Mouse (Mus musculus) stomach, embryonic 14.5 days (tissue): ENCODE measurements around the gene Teddm2. TPM values are rescaled to one million over a fixed set of nuclear protein-coding genes. Genes with fewer than 3 reads are reported as not detected.
A peak's percentile ranks its signal among the peaks of the same experiment; 100 is the strongest.

Experiments used
- ATAC-seq: fragments of 200-750 bp; cut with Nextera tagmentation; 2 replicates; pipeline ENCODE4 v1.8.0; 2017; ENCODE audit warnings: low read depth, moderate TSS enrichment; ENCODE audit not compliant: insufficient number of reproducible peaks, insufficient read depth, low FRiP score
- H3K27ac ChIP-seq: fragments of 300-500 bp; sonication (generic); 2 replicates; pipeline ENCODE4 v1.5.1; 2014; ENCODE audit warnings: mild to moderate bottlenecking, low read length, moderate library complexity, mixed read lengths
- H3K27me3 ChIP-seq: fragments of 300-500 bp; sonication (generic); 2 replicates; pipeline ENCODE4 v1.6.1; 2014; ENCODE audit warnings: low read length, control low read depth, mixed read lengths; ENCODE audit not compliant: control insufficient read depth, insufficient read depth
- H3K36me3 ChIP-seq: fragments of 300-500 bp; sonication (generic); 2 replicates; pipeline ENCODE4 v1.6.1; 2014; ENCODE audit warnings: mild to moderate bottlenecking, control low read depth, low read length, moderate library complexity, mixed read lengths; ENCODE audit not compliant: control insufficient read depth, insufficient read depth
- H3K4me1 ChIP-seq: fragments of 300-500 bp; sonication (generic); 2 replicates; pipeline ENCODE4 v1.6.1; 2014; ENCODE audit warnings: low read length, control low read depth, mixed read lengths; ENCODE audit not compliant: control insufficient read depth, insufficient read depth
- H3K4me2 ChIP-seq: fragments of 300-500 bp; sonication (generic); replicated peaks from 2 replicates; pipeline ENCODE4 v1.6.1; 2014; ENCODE audit warnings: low read depth, low read length, control low read depth
- H3K4me3 ChIP-seq: fragments of 300-500 bp; sonication (generic); 2 replicates; pipeline ENCODE4 v1.5.1; 2014; ENCODE audit warnings: low read depth, low read length, control low read depth
- H3K9ac ChIP-seq: fragments of 300-500 bp; sonication (generic); replicated peaks from 2 replicates; pipeline ENCODE4 v1.6.1; 2014; ENCODE audit warnings: low read depth, mild to moderate bottlenecking, control low read depth, low read length, moderate library complexity, mixed read lengths
- H3K9me3 ChIP-seq: fragments of 300-500 bp; sonication (generic); 2 replicates; pipeline ENCODE4 v1.6.1; 2016; ENCODE audit warnings: low read depth, low read length, control low read depth; ENCODE audit not compliant: control insufficient read depth
- WGBS: fragments of 180-500 bp; shearing (Covaris S2); extraction: QIAGEN DNeasy Blood & Tissue Kit; methylation state at CpG from one replicate; pipeline ENCODE4 v1.1.7; 2014; 5-methylcytosine and 5-hydroxymethylcytosine counted together
- polyA plus RNA-seq: library from polyadenylated mRNA; unstranded; fragments of >200 nt; fragmentation: Nextera tagmentation; extraction: Ambion mirVana; gene quantifications from 2 replicates; pipeline ENCODE4 v1.2.1, GENCODE M21; 2014

Gene Teddm2
- polyA plus RNA-seq, 1 experiment from 2014 or later = 0.46 TPM

DNA sequence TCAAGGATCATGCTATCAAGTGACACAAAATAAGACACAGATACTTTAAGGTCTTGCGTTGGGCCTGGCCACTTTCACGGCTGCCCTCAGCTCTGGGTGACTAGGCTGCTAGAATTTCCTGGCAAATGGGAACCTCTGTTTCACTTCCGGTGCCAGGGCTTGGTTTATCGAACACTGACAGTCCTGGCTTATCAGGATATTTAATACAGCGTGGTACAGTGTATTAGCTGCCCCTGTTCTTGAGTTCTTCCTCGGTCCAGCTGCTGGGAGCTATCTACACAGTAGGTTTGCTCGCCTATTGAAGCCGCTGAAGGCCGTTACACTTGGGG lies 9.9 kb upstream of the Teddm2 start:
- H3K36me3 ChIP-seq = peaks cover 41% of the 10 kb centered on the region
- H3K27ac ChIP-seq = no peak overlapping the region
- no peak overlapping the region for H3K4me2 ChIP-seq
- no peak overlapping the region for H3K4me3 ChIP-seq
- 85% methylated on average over 9 of the region's 9 CpGs for WGBS
- H3K27me3 ChIP-seq = no peaks in the 10 kb centered on the region
- no peak overlapping the region for H3K9ac ChIP-seq
- H3K4me1 ChIP-seq = no peaks in the 10 kb centered on the region
- no peaks in the 10 kb centered on the region for H3K9me3 ChIP-seq
- no peak for ATAC-seq

DNA sequence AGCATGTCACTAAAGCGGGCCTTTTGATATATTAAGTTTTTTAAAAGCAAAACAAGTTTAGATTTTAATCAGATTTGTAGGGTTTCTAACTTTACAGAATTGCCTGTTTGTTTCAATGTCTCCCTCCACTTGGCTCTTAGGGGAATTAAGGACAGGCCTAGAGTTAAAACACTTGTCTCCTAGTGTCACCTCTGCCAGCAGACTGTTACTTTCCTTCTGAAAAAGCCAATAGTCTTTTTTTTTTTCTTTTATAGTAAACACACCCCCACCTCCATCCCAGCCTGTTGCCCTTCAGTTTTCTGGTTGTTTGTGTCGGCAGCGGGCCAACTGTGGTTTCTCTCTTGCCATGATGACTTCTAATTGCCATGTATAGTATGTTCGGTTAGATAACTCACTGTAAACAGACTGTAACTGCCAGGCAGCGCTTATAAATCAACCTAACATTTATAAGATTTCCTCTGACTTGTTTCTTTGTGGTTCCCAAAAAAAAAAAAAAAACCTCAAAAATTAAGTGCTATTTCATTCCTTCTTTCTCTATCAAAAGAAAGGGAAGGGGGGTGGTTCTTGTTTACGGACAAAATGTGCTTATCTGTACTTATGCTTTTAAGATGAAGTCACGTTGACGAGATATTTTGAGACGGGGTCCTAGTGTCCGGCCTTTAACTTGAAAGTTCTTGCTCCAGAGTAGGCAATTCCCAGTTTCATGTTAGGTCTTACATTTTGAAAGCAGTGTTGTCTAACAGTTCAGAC lies 9.4 kb upstream of the Teddm2 start:
- H3K4me3 ChIP-seq = no peak overlapping the region
- H3K27me3 ChIP-seq = no peaks in the 10 kb centered on the region
- H3K9me3 ChIP-seq = no peaks in the 10 kb centered on the region
- no peak overlapping the region for H3K9ac ChIP-seq
- H3K27ac ChIP-seq = no peak overlapping the region
- H3K4me2 ChIP-seq = no peak overlapping the region
- WGBS = 67% methylated on average over 10 of the region's 10 CpGs
- ATAC-seq = no peak
- H3K36me3 ChIP-seq = peaks cover 46% of the 10 kb centered on the region
- no peaks in the 10 kb centered on the region for H3K4me1 ChIP-seq

DNA sequence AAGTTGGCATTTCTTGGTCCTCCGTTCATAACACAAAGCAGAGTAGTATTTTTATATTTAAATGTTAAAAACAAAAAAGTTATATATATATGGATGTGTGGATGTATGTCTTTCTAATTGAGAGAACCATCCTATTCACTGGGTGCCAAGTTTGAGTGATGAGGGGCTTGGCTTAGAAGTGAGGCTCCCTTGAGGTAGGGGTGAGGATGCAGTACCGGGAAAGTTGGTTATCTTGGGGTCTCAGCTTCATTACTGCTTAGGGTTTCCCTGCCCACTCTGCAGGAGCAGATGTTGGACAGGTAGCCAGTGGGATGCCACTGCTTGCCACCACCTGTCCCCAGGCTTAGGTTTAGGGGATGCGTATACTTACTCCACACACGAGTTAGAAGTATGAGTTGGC lies 8.7 kb upstream of the Teddm2 start:
- Histone ChIP-seq H3K4me3 (no peak overlapping the region), H3K27me3 (no peaks in the 10 kb centered on the region), H3K9ac (no peak overlapping the region), H3K4me2 (no peak overlapping the region), H3K27ac (no peak overlapping the region), H3K36me3 (peaks cover 52% of the 10 kb centered on the region), H3K4me1 (no peaks in the 10 kb centered on the region), H3K9me3 (no peaks in the 10 kb centered on the region)
- WGBS = 74% methylated on average over 4 of the region's 4 CpGs
- ATAC-seq = no peak

DNA sequence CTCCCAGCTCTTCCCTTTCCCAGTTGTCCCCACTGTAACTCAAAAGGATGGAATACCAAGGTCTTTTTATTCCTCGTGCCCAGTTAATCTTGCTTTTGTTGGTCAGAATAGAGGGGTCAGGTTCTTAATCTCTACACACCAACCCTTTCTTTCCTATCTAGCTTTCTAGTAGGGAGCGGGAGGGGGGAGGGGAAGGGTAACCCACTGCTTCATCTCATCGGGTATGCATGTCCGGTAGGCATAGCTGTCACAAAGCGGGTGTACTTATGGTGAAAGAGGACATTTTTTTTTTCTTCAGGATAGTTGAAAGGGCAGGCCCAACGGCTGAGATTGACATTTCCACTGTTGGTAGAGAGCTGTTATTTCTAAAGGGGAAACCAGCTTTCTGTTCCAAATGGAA lies 8.2 kb upstream of the Teddm2 start:
- Histone ChIP-seq H3K9ac (no peak overlapping the region), H3K4me3 (no peak overlapping the region), H3K27ac (no peak overlapping the region), H3K36me3 (peaks cover 55% of the 10 kb centered on the region), H3K9me3 (no peaks in the 10 kb centered on the region), H3K4me2 (no peak overlapping the region), H3K27me3 (no peaks in the 10 kb centered on the region), H3K4me1 (no peaks in the 10 kb centered on the region)
- 90% methylated on average over 6 of the region's 6 CpGs for WGBS
- no peak for ATAC-seq

DNA sequence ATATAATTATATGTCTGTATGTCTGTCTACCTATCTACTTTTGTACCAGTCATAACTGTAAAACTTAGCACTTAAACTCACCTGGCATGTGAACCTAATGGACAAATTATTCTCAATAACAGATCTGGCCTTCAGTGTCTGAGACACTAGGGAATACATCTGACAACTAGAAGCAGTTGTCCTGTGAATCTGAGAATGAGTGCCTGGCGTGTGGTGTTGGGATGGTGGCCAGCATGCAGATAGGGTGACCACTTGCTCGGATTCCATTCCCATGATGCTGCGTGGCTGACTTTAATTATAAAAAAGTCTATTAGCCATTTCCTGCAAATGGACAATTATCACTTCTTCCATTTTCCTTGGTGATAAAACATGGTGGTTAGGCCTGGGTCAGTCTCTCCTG lies 5.9 kb upstream of the Teddm2 start:
- no peak for ATAC-seq
- peaks cover 55% of the 10 kb centered on the region for H3K36me3 ChIP-seq
- 88% methylated on average over 3 of the region's 3 CpGs for WGBS

DNA sequence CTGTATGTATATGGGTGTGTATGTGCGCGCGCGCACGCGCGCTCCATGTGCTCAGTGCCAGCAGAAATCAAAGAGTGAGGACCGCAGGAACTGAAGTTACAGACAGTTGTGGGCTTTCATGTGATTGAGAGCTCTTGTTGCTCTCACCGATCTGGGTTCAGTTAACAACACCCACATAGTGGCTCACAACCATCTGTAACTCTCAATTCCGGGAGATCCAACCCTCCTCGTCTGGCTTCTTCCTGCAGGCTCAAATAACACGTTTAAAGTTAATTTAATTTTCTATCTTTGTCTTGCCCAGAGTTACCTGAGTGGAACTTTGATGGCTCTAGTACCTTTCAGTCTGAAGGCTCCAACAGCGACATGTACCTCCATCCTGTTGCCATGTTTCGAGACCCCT lies 4.2 kb upstream of the Teddm2 start:
- H3K9ac ChIP-seq = no peak overlapping the region
- H3K4me3 ChIP-seq = no peak overlapping the region
- peaks cover 48% of the 10 kb centered on the region for H3K36me3 ChIP-seq
- ATAC-seq = no peak
- no peak overlapping the region for H3K27ac ChIP-seq
- no peaks in the 10 kb centered on the region for H3K9me3 ChIP-seq
- no peak overlapping the region for H3K4me2 ChIP-seq
- no peaks in the 10 kb centered on the region for H3K27me3 ChIP-seq
- H3K4me1 ChIP-seq = no peaks in the 10 kb centered on the region
- WGBS = 95% methylated on average over 14 of the region's 14 CpGs

More for the DNA sequence above, 5.9 kb upstream of the Teddm2 start:
- no peaks in the 10 kb centered on the region for H3K9me3 ChIP-seq
- H3K4me2 ChIP-seq = no peak overlapping the region
- H3K27ac ChIP-seq = no peak overlapping the region
- no peaks in the 10 kb centered on the region for H3K4me1 ChIP-seq
- no peak overlapping the region for H3K4me3 ChIP-seq
- no peaks in the 10 kb centered on the region for H3K27me3 ChIP-seq
- no peak overlapping the region for H3K9ac ChIP-seq

DNA sequence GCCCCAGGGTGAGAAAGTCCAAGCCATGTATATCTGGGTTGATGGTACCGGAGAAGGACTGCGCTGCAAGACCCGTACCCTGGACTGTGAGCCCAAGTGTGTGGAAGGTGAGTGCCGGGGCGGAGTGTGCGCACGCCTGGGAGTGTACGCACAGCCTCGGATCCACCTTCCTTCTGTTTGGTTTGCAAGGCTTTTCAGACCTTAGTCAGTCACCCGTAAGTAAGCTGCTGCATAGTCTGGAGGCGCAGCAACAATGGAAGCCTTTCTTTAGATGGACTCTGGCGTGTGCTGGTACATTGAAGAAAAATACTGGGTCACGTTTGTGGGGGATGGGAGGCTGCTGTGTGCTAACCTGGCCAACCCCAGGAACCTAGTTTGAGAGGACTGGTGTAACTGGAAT lies 3.0 kb upstream of the Teddm2 start:
- Histone ChIP-seq H3K9me3 (no peaks in the 10 kb centered on the region), H3K27ac (no peak overlapping the region), H3K9ac (no peak overlapping the region), H3K4me1 (no peaks in the 10 kb centered on the region), H3K36me3 (peaks cover 42% of the 10 kb centered on the region), H3K4me3 (no peak overlapping the region), H3K4me2 (no peak overlapping the region), H3K27me3 (no peaks in the 10 kb centered on the region)
- 73% methylated on average over 13 of the region's 13 CpGs for WGBS
- no peak for ATAC-seq

DNA sequence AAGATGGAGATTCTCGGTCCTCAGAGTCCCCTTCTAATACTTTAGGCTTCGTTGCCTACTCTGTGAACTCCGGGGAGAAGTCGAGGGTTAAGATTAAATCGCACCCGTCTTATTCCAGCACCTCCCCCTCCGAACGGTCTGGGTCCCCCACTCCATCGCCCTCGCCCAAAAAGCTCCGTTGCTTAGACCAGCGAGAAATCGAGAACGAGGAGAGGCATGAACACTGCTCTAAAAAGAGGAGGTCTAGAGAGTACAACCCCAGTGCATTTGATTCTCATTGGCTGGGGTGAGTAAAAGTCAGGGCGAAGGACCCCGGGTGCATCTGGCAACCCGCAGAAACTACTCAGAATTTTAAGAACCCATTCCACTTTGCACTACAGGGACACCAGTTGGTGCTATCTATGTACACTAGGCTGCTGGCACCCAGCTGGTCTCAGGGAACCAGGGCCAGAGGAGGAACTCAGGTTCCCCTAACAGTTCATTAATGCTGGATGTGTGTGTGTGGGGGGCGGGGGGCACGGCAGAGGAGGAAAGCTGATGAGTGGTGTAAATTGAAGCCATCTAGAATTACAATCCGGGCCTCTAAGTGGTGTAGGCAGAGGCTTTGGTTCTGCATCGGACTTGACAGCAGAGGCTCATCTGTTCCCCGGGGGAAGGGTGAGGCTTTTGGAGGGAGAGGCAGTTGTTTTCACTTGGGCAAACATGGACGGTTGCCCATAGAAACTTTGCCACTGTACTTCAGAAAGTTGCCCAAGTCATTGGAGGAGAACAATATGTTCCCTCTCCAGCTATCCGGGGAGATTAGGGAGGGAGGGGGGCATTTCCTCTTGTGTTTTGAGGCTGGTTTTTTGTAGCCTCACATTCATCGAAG lies 1.1 kb upstream of the Teddm2 start:
- no peaks in the 10 kb centered on the region for H3K4me1 ChIP-seq
- H3K9me3 ChIP-seq = no peaks in the 10 kb centered on the region
- peaks cover 23% of the 10 kb centered on the region; the same call in 1 of the 2 replicates for H3K36me3 ChIP-seq
- H3K27me3 ChIP-seq = no peaks in the 10 kb centered on the region
- H3K4me2 ChIP-seq = peak overlapping the region; percentile 70
- WGBS = 2% methylated on average over 25 of the region's 25 CpGs
- H3K27ac ChIP-seq = peak overlapping the region; percentile 96
- peak overlapping the region; percentile 83 for H3K4me3 ChIP-seq
- peak overlapping the region; percentile 83 for H3K9ac ChIP-seq
- no peak for ATAC-seq
